Comparison of ENCODE assay signal across 9 mouse cellular contexts in genomic region chr4:155695531-155696062, GRCm38 (mm10). TPM values are rescaled to one million over a fixed set of nuclear protein-coding genes. Genes with fewer than 3 reads are reported as not detected.
DNase-seq lines count a peak whose midpoint lies in the region; ATAC-seq lines count a peak whose summit lies in the region.
"Had no signal": no experiment of that assay in that cellular context is flagged by ENCODE, and none has a peak within 500 bp of the region (broad histone marks: within the 10 kb centered on the region; RNA-seq: fewer than 3 reads in every experiment).

No protein-coding gene starts in this region.

- WGBS in heart, embryonic 14.5 days = 75% methylated on average over 4 of the region's 4 CpGs
- WGBS in heart, embryonic 11.5 days (ENCODE audit: insufficient replicate concordance) = 78% methylated on average over 4 of the region's 4 CpGs
- WGBS in forebrain, embryonic 16.5 days = 81% methylated on average over 4 of the region's 4 CpGs
- WGBS in midbrain, embryonic 12.5 days = 85% methylated on average over 3 of the region's 4 CpGs

- no peak for ATAC-seq in heart, embryonic 14.5 days (ENCODE audit: insufficient number of reproducible peaks, insufficient read depth, low FRiP score, low read depth)
- no peak for ATAC-seq in heart, embryonic 11.5 days (replicated peaks; ENCODE audit: insufficient number of reproducible peaks, low FRiP score, low TSS enrichment)
- ATAC-seq in forebrain, embryonic 16.5 days = no peak
- ATAC-seq in midbrain, embryonic 12.5 days (ENCODE audit: low FRiP score, low read depth) = no peak
- ATAC-seq in erythroid progenitor cell, adult 5-6 weeks (replicated peaks; ENCODE audit: low FRiP score, poor library complexity, severe bottlenecking) = no peak

- H3K36me3 ChIP-seq in heart, embryonic 14.5 days (ENCODE audit: control insufficient read depth, insufficient read depth, low read length) = no peaks in the 10 kb centered on the region
- H3K36me3 ChIP-seq in heart, embryonic 11.5 days (ENCODE audit: control insufficient read depth, insufficient read depth, low read length) = no peaks in the 10 kb centered on the region
- no peaks in the 10 kb centered on the region for H3K36me3 ChIP-seq in forebrain, embryonic 16.5 days (ENCODE audit: control insufficient read depth, insufficient read depth)
- H3K36me3 ChIP-seq in midbrain, embryonic 12.5 days = no peaks in the 10 kb centered on the region

- DNase-seq in kidney, postnatal 14 days = no peak
- no peak for DNase-seq in MN1 (ENCODE audit: low spot score)
- DNase-seq: heart, adult 2 months had no signal

- peaks cover 17% of the 10 kb centered on the region; the same call in 1 of the 2 replicates for H3K27me3 ChIP-seq in heart, embryonic 14.5 days (ENCODE audit: control insufficient read depth, insufficient read depth, low read length)
- peaks cover 24% of the 10 kb centered on the region for H3K27me3 ChIP-seq in heart, embryonic 11.5 days (ENCODE audit: control insufficient read depth, insufficient read depth, low read length)
- no peaks in the 10 kb centered on the region for H3K27me3 ChIP-seq in forebrain, embryonic 16.5 days (replicated peaks; ENCODE audit: control insufficient read depth, insufficient read depth, low read length)
- H3K27me3 ChIP-seq in midbrain, embryonic 12.5 days = peaks cover 39% of the 10 kb centered on the region

- no peaks in the 10 kb centered on the region for H3K9me3 ChIP-seq in heart, embryonic 14.5 days (ENCODE audit: control insufficient read depth, low read length)
- H3K9me3 ChIP-seq in heart, embryonic 11.5 days (replicated peaks; ENCODE audit: control insufficient read depth, low read length) = no peaks in the 10 kb centered on the region
- no peaks in the 10 kb centered on the region for H3K9me3 ChIP-seq in forebrain, embryonic 16.5 days (ENCODE audit: control insufficient read depth, low read length)
- H3K9me3 ChIP-seq in midbrain, embryonic 12.5 days = no peaks in the 10 kb centered on the region

- no peak overlapping the region for H3K27ac ChIP-seq in heart, embryonic 14.5 days (replicated peaks in 1 of 2; ENCODE audit: control insufficient read depth in 1 of 2, insufficient read depth in 1 of 2, low read depth in 2 of 2, low read length in 2 of 2)
- H3K27ac ChIP-seq in heart, embryonic 11.5 days (ENCODE audit: low read depth, low read length) = no peak overlapping the region
- no peak overlapping the region for H3K27ac ChIP-seq in brown adipose tissue, adult 24 weeks (replicated peaks; ENCODE audit: low read depth, low read length)
- H3K27ac ChIP-seq in forebrain, embryonic 16.5 days (ENCODE audit: low read length) = no peak overlapping the region
- no peak overlapping the region for H3K27ac ChIP-seq in midbrain, embryonic 12.5 days (replicated peaks)
- H3K27ac ChIP-seq: heart, adult 2 months had no signal

- no peak overlapping the region; a peak in 1 of 4 replicates for H3K4me3 ChIP-seq in heart, embryonic 14.5 days (ENCODE audit: control insufficient read depth in 1 of 2, insufficient read depth in 1 of 2, low read depth in 1 of 2, low read length in 2 of 2)
- H3K4me3 ChIP-seq in heart, embryonic 11.5 days (ENCODE audit: low read depth, low read length) = no peak overlapping the region
- H3K4me3 ChIP-seq in brown adipose tissue, adult 24 weeks (ENCODE audit: insufficient read depth, low read depth, low read length) = peak overlapping the region; percentile 68; the same call in 1 of the 2 replicates
- H3K4me3 ChIP-seq in forebrain, embryonic 16.5 days (replicated peaks; ENCODE audit: low read length) = peak overlapping the region; percentile 74
- H3K4me3 ChIP-seq in midbrain, embryonic 12.5 days = peak overlapping the region; percentile 72; the same call in 1 of the 2 replicates

- H3K9ac ChIP-seq in heart, embryonic 14.5 days (ENCODE audit: low read length) = peak overlapping the region; percentile 74; the same call in 1 of the 2 replicates
- H3K9ac ChIP-seq in heart, embryonic 11.5 days (ENCODE audit: low read depth, low read length) = no peak overlapping the region
- H3K9ac ChIP-seq in forebrain, embryonic 16.5 days (replicated peaks; ENCODE audit: low read depth, low read length) = peak overlapping the region; percentile 78; the same call in 1 of the 2 replicates
- no peak overlapping the region for H3K9ac ChIP-seq in midbrain, embryonic 12.5 days (replicated peaks)

- H3K4me2 ChIP-seq in heart, embryonic 14.5 days (ENCODE audit: low read length) = peak overlapping the region; percentile 97; the same call in 1 of the 2 replicates
- H3K4me2 ChIP-seq in heart, embryonic 11.5 days = no peak overlapping the region
- peak overlapping the region; percentile 81 for H3K4me2 ChIP-seq in forebrain, embryonic 16.5 days (ENCODE audit: low read length)
- peak overlapping the region; percentile 79 for H3K4me2 ChIP-seq in midbrain, embryonic 12.5 days (replicated peaks)

- peaks cover 0 to 3% of the 10 kb centered on the region in 2 experiments; a peak in 3 of 4 replicates for H3K4me1 ChIP-seq in heart, embryonic 14.5 days (ENCODE audit: control insufficient read depth in 2 of 2, insufficient read depth in 2 of 2, low read length in 2 of 2)
- no peaks in the 10 kb centered on the region for H3K4me1 ChIP-seq in heart, embryonic 11.5 days (ENCODE audit: control insufficient read depth, insufficient read depth, low read length)
- no peaks in the 10 kb centered on the region; the same call in 1 of the 2 replicates for H3K4me1 ChIP-seq in brown adipose tissue, adult 24 weeks (ENCODE audit: control insufficient read depth, insufficient read depth, insufficient read length, low read length)
- peaks cover 22% of the 10 kb centered on the region for H3K4me1 ChIP-seq in forebrain, embryonic 16.5 days (replicated peaks; ENCODE audit: control insufficient read depth, insufficient read depth, low read length)
- peaks cover 13% of the 10 kb centered on the region for H3K4me1 ChIP-seq in midbrain, embryonic 12.5 days

RNA-seq across cellular contexts. Expression of gene Fndc10, which starts 1.5 kb away (rescaled TPM):
- 1.9 and 2.4 TPM in 2 replicates for polyA plus RNA-seq in heart, embryonic 14.5 days (2014; fragmentation: Nextera tagmentation; extraction: Ambion mirVana)
- 1.1 and 1.4 TPM in 2 replicates for polyA plus RNA-seq in heart, embryonic 11.5 days (2014; fragmentation: Nextera tagmentation; extraction: Ambion mirVana)
- 2.4 and 3.5 TPM in 2 replicates for polyA plus RNA-seq in brown adipose tissue, adult 24 weeks (2012; ENCODE audit: insufficient read depth, insufficient read length, missing spikeins)
- 4.8 and 7.5 TPM in 2 replicates for polyA plus RNA-seq in forebrain, embryonic 16.5 days (2015; fragmentation: Nextera tagmentation; extraction: Ambion mirVana)
- 5.7 and 7.0 TPM in 2 replicates for polyA plus RNA-seq in midbrain, embryonic 12.5 days (2016; fragmentation: Nextera tagmentation; extraction: Ambion mirVana)
- total RNA-seq in erythroid progenitor cell, adult 5-6 weeks (2015; ENCODE audit: low replicate concordance) = not detected in 2 replicates
- total RNA-seq in erythroid progenitor cell, adult 5-6 weeks (2017; ENCODE audit: low replicate concordance) = not detected in 2 replicates

RNA-seq across cellular contexts. Expression of gene Ssu72, which starts 9.0 kb away (rescaled TPM):
- 113 and 115 TPM in 2 replicates for polyA plus RNA-seq in heart, embryonic 14.5 days (2014; fragmentation: Nextera tagmentation; extraction: Ambion mirVana)
- 128 TPM in 2 replicates for polyA plus RNA-seq in heart, embryonic 11.5 days (2014; fragmentation: Nextera tagmentation; extraction: Ambion mirVana)
- polyA plus RNA-seq in brown adipose tissue, adult 24 weeks (2012; ENCODE audit: insufficient read depth, insufficient read length, missing spikeins) = 61.2 and 80.5 TPM in 2 replicates
- 134 and 150 TPM in 2 replicates for polyA plus RNA-seq in forebrain, embryonic 16.5 days (2015; fragmentation: Nextera tagmentation; extraction: Ambion mirVana)
- 140 TPM in 2 replicates for polyA plus RNA-seq in midbrain, embryonic 12.5 days (2016; fragmentation: Nextera tagmentation; extraction: Ambion mirVana)
- 44.9 and 65.6 TPM in 2 replicates for total RNA-seq in erythroid progenitor cell, adult 5-6 weeks (2015; ENCODE audit: low replicate concordance)
- 37.0 and 57.2 TPM in 2 replicates for total RNA-seq in erythroid progenitor cell, adult 5-6 weeks (2017; ENCODE audit: low replicate concordance)

RNA-seq across cellular contexts. Expression of gene Mib2, which starts 26.6 kb away (rescaled TPM):
- polyA plus RNA-seq in heart, embryonic 14.5 days (2014; fragmentation: Nextera tagmentation; extraction: Ambion mirVana) = 12.5 and 15.3 TPM in 2 replicates
- polyA plus RNA-seq in heart, embryonic 11.5 days (2014; fragmentation: Nextera tagmentation; extraction: Ambion mirVana) = 8.9 and 9.7 TPM in 2 replicates
- polyA plus RNA-seq in brown adipose tissue, adult 24 weeks (2012; ENCODE audit: insufficient read depth, insufficient read length, missing spikeins) = 9.7 and 29.1 TPM in 2 replicates
- polyA plus RNA-seq in forebrain, embryonic 16.5 days (2015; fragmentation: Nextera tagmentation; extraction: Ambion mirVana) = 49.8 and 63.1 TPM in 2 replicates
- polyA plus RNA-seq in midbrain, embryonic 12.5 days (2016; fragmentation: Nextera tagmentation; extraction: Ambion mirVana) = 32.7 and 35.0 TPM in 2 replicates
- total RNA-seq in erythroid progenitor cell, adult 5-6 weeks (2015; ENCODE audit: low replicate concordance) = 0.84 and 2.9 TPM in 2 replicates
- total RNA-seq in erythroid progenitor cell, adult 5-6 weeks (2017; ENCODE audit: low replicate concordance) = 3.2 and 6.6 TPM in 2 replicates

RNA-seq across cellular contexts. Expression of gene Tmem240, which starts 39.0 kb away (rescaled TPM):
- polyA plus RNA-seq in heart, embryonic 14.5 days (2014; fragmentation: Nextera tagmentation; extraction: Ambion mirVana) = 0.23 and 0.28 TPM in 2 replicates
- 0.47 and 0.68 TPM in 2 replicates for polyA plus RNA-seq in heart, embryonic 11.5 days (2014; fragmentation: Nextera tagmentation; extraction: Ambion mirVana)
- 0.46 TPM in 1 of 2 replicates, not detected in the other for polyA plus RNA-seq in brown adipose tissue, adult 24 weeks (2012; ENCODE audit: insufficient read depth, insufficient read length, missing spikeins)
- 7.3 and 11.4 TPM in 2 replicates for polyA plus RNA-seq in forebrain, embryonic 16.5 days (2015; fragmentation: Nextera tagmentation; extraction: Ambion mirVana)
- polyA plus RNA-seq in midbrain, embryonic 12.5 days (2016; fragmentation: Nextera tagmentation; extraction: Ambion mirVana) = 4.2 and 4.7 TPM in 2 replicates
- total RNA-seq in erythroid progenitor cell, adult 5-6 weeks (2015; ENCODE audit: low replicate concordance) = not detected in 2 replicates
- not detected in 2 replicates for total RNA-seq in erythroid progenitor cell, adult 5-6 weeks (2017; ENCODE audit: low replicate concordance)

RNA-seq across cellular contexts. Expression of gene Mmp23, which starts 42.4 kb away (rescaled TPM):
- polyA plus RNA-seq in heart, embryonic 14.5 days (2014; fragmentation: Nextera tagmentation; extraction: Ambion mirVana) = 63.1 and 67.1 TPM in 2 replicates
- 52.9 and 53.5 TPM in 2 replicates for polyA plus RNA-seq in heart, embryonic 11.5 days (2014; fragmentation: Nextera tagmentation; extraction: Ambion mirVana)
- polyA plus RNA-seq in brown adipose tissue, adult 24 weeks (2012; ENCODE audit: insufficient read depth, insufficient read length, missing spikeins) = 3.3 and 5.5 TPM in 2 replicates
- 3.0 and 3.2 TPM in 2 replicates for polyA plus RNA-seq in forebrain, embryonic 16.5 days (2015; fragmentation: Nextera tagmentation; extraction: Ambion mirVana)
- 4.4 and 5.7 TPM in 2 replicates for polyA plus RNA-seq in midbrain, embryonic 12.5 days (2016; fragmentation: Nextera tagmentation; extraction: Ambion mirVana)
- not detected in 2 replicates for total RNA-seq in erythroid progenitor cell, adult 5-6 weeks (2015; ENCODE audit: low replicate concordance)
- total RNA-seq in erythroid progenitor cell, adult 5-6 weeks (2017; ENCODE audit: low replicate concordance) = not detected in 2 replicates

Comparison
In these comparisons a context has a peak if more than half of its experiments do, and no peak if none do; other contexts are left out.
1. H3K9ac ChIP-seq: peak in heart, embryonic 14.5 days (single experiment) and forebrain, embryonic 16.5 days (single experiment); none in heart, embryonic 11.5 days (single experiment) and midbrain, embryonic 12.5 days (single experiment).
2. H3K4me3 ChIP-seq: peak in brown adipose tissue, adult 24 weeks (single experiment), forebrain, embryonic 16.5 days (single experiment) and midbrain, embryonic 12.5 days (single experiment); none in heart, embryonic 14.5 days (0 of 2) and heart, embryonic 11.5 days (single experiment).